Mouse (Mus musculus) layer of hippocampus, adult 9-10 months (tissue): ENCODE measurements around the gene Map4k2.

ENCODE experiments used
- DNase-seq: peaks from one replicate; pipeline ENCODE4 v3.0.0; 2022; ENCODE audit warnings: low spot score

Map4k2 gene

GRCm38 (mm10) chr19:6377327-6378040, 36.5 kb downstream of the Map4k2 start:
- DNase-seq: no peak

GRCm38 (mm10) chr19:6380411-6381166, 39.7 kb downstream of the Map4k2 start:
- DNase-seq: no peak

DNA sequence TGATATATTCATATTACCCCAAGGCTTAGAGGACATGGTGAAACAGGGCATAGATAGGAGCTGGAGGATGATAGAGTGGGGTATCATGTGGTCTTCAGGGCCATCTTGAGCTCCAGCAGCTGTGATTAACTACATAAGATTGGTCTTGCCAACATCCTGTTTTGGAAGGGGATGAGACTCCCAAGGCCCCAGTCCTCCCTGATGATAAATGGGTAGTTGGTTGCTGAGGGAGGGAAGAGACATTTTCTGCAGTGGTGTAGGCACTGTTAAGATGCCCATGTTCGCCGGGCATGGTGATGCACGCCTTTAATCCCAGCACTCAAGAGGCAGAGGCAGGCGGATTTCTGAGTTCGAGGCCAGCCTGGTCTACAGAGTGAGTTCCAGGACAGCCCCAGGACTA, 40.3 kb downstream of the Map4k2 start:
- DNase-seq: no peak

- DNase-seq: no peak
These were observed 41.5 kb downstream of the Map4k2 start for GRCm38 (mm10) chr19:6382323-6382924.

GRCm38 (mm10) chr19:6383470-6383869, 42.5 kb downstream of the Map4k2 start:
- no peak for DNase-seq

DNA sequence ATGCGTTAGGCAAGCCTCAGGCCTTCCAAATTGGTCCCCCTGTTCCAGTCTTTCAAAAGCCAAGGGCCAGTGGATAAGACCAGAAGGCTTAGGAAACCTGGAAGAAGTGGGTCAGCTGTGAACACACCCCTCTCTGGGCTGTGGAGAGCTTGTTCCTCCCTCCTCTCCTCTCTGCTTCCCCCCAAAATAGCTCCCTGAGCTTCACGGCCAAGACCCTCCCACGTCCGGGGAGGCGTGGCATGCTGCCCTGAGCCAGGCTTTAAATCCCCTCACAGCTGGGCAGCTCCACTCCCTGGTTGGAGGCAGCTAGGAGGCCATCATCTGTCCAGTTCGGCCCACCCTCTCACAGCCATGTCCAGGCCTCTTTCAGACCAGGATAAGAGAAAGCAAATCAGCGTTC, 43.2 kb downstream of the Map4k2 start, which contains the start of gene Pygm:
Pygm (plus strand) TSS at position 272 of the 400 bp plus-strand sequence.
- DNase-seq: no peak

- no peak for DNase-seq
These were observed 44.0 kb downstream of the Map4k2 start for GRCm38 (mm10) chr19:6384954-6385353.

DNA sequence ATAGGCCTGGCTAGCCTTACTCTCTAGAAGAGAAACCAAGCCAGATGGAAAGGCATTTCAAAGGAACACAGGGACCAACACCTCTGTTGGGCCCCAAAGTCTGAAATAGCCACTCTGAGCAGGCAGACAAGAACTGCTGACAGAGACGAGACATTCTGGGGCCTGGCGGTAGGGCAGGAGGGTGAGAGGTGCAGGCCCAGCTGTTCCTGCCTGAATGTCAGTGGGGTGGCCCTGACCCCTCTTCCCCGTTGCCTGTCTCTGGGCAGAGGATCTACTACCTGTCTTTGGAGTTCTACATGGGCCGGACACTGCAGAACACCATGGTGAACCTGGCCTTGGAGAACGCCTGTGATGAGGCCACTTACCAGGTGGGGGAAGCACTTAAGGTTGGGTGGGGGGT, 44.5 kb downstream of the Map4k2 start:
- no peak for DNase-seq

GRCm38 (mm10) chr19:6385821-6386220, 44.9 kb downstream of the Map4k2 start:
- no peak for DNase-seq

DNA sequence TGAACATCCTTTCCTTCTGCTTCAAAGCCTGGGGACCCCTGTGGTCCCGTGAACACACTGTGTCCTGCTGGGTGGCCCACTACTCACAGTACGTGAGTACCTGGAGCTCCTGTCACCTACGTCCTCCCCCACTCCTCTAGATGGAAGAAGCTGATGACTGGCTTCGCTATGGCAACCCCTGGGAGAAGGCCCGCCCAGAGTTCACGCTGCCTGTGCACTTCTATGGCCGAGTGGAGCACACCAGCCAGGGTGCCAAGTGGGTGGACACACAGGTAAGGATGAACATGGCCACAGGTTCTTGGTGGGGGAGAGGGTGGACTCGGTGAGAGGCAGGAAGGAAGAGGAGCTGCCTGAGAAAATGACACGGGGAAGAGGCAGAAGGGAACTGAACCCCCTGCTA, 45.3 kb downstream of the Map4k2 start:
- no peak for DNase-seq

DNA sequence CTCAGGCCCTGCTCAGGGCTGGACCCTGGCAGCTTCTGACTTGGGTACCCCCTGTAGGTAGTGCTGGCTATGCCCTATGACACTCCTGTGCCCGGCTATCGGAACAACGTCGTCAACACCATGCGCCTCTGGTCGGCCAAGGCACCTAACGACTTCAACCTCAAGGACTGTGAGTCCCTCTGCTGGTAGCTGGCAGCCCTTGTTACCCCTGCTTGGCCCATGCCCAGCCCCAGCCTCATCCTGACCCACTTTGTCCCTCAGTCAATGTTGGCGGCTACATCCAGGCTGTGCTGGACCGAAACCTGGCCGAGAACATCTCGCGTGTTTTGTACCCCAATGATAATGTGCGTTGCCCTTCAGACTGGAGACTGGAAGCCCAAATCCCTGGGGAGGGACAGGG, 47.1 kb downstream of the Map4k2 start:
- no peak for DNase-seq

GRCm38 (mm10) chr19:6389803-6390202, 48.9 kb downstream of the Map4k2 start:
- DNase-seq: no peak

DNA sequence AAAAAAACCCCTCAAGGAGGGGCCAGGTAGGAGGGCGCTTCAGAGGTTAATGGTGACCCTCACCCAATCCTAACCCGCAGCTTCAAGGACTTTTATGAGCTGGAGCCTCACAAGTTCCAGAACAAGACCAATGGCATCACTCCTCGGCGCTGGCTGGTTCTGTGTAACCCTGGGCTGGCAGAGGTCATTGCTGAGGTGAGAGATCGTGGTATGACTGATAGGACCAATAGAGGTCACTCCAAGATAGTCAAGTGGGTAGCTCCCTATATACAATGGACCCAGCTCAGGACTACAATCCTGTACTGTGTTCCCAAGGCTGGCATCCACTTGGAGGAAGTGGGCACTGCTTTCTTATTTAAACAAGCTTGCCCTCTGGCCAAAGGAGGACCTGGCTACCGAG, 49.3 kb downstream of the Map4k2 start:
- no peak for DNase-seq

DNA sequence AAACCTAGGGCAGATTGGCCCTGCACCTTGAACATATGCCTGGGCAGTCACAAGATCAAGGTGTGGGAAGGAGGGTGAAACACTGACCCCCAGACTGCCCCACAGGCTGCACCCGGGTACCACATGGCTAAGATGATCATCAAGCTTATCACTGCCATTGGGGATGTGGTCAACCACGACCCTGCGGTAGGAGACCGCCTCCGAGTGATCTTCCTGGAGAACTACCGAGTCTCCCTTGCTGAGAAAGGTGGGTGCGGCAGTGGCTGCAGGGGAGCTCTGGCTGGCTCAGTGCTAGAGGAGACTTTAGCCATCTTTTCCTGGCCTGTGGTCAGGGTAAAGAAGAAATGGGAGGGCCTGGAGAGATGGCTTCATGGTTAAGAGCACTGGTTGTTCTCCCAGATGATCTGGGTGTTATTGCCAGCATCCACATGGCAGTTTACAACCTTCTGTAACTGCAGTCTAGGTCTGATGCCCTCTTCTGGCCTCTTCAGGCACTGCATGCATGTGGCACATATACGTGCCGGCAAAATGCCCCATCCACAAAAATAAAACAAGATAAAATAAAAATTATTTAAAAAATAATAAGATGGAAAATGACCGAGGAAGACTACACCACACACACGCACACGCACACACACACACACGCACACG, 51.9 kb downstream of the Map4k2 start:
- DNase-seq: no peak

DNA sequence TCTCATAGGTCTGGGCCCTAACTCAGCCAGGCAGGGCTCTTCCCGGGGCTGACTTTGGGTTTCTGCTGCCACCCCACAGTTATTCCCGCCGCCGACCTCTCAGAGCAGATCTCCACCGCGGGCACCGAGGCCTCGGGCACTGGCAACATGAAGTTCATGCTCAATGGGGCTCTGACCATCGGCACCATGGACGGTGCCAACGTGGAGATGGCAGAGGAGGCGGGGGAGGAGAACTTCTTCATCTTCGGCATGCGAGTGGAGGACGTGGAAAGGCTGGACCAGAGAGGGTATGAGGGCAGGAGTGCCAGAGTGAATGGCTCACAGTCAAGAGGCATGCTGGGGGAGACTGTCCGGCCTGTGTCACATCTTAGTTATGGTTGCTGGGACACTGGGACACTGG, 52.7 kb downstream of the Map4k2 start:
- no peak for DNase-seq

DNA sequence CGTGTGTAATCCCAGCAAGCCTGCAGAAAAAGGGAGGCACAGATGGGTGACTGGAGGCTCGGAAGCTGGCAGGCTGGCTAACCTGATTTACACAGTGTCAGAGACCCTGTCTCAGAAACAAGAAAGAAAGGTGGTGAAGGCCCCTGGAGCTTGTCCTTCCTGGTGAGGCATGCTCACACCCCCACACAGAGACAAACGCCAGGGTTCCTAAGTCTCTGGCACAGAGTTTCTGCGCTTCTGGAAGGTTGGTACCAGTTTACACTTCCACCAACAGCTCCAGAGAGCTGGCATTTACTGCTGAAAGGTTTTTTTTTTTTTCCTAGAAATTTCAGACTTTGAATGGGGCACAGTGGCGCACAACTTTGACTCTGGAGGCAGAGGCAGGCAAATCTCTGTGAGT, 55.3 kb downstream of the Map4k2 start:
- DNase-seq: no peak

- DNase-seq: no peak
These were observed 56.8 kb downstream of the Map4k2 start for GRCm38 (mm10) chr19:6397582-6398249.

DNA sequence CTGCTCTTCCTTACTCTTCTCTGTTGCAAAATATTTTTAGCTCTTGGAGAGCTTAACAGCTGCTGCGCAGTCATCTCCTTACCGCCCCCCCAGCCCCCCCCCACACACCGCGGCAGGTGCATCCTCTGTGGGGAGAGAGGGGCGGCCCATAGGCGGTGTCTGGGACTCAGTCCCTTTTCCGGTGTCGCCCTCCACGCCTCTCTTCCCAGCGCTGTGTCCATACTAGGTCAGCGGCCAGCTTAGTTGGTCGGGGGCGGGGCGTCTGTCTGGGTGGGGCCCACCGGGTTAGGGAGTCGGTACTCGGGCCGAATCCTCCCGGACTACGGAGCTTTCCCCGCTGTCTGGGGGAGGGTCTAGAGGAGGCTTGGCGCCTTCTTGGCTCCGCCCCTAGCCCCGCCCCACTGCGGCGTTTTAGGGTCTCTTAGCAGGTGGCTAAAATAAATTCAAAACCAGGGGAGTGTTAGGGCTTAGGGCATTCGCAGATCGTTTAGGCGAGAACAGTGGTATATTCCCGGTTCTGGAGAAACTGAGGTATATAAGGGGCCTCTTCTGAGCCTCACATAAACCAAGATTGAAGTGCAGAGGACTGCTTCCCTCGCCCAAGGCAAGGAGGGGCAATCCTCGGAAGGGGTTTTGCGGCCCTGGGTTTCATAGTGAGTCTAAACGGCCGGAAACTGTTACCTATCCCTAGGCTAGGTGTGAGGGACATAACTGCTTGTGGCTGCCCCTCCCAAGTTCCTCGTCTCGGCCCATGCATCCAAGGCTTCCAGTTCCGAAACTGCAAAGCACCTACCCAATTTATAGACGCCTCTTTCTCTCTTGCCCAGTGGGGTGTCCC, 57.7 kb downstream of the Map4k2 start:
- DNase-seq: no peak

DNA sequence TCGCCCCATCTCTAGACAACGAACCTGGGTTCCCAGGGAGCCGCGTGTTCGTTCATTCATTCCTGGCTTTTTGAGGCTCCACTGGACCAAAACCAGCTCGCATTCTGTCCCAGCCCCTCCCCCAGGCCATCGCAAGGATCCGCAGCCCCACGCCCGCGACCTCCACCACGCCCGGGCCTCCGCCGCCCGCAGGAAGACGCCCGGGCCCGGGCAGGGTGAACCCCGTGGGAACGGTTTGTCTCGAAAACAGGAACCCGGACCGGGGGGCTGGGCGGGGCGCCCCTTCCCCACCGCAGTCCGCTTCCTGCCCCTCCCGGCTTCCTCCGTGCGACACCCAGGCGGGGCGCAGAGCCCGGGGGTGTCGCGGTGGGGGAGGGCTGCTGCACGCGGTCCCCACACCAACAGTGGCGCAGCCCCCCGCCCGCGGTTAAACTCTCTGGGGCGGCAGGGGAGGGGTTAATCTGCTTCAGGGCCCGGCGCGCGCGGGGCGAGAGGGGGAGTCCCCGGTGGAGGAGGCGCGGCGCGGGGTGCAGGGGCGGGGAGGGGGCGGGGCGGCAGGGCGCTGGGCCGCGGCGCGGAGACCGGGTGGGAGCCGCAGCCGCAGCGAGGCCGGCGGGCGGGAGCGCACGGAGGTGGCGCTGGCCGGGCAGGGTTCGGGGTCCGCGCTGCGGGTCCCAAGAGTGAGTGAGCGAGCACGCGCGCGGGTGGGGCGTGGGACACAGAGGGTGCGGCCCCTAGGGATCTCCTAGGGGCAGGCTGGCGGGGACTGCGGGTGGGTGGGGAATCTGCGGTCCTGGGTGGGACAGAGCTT, 58.6 kb downstream of the Map4k2 start, which contains the start of gene Rasgrp2:
Rasgrp2 (plus strand) TSS at position 56 of the 811 bp plus-strand sequence.
- no peak for DNase-seq
